Mouse (Mus musculus): Measurements from ENCODE around the gene Phf19.

- no peak for TF ChIP-seq CTCF (IDR thresholded peaks at IDR 0.05; ENCODE audit: borderline replicate concordance, insufficient read depth, low read depth, low read length)
- no peak for TF ChIP-seq POLR2A (IDR thresholded peaks at IDR 0.05; ENCODE audit: borderline replicate concordance, insufficient read depth, low read length)
Measured at GRCm38 (mm10) chr2:34922729-34923128, 8.9 kb upstream of the Phf19 start.

Data from cerebellum, adult 2 months (tissue).